25 mouse cellular contexts compared by ENCODE assay signal in the genomic region with DNA sequence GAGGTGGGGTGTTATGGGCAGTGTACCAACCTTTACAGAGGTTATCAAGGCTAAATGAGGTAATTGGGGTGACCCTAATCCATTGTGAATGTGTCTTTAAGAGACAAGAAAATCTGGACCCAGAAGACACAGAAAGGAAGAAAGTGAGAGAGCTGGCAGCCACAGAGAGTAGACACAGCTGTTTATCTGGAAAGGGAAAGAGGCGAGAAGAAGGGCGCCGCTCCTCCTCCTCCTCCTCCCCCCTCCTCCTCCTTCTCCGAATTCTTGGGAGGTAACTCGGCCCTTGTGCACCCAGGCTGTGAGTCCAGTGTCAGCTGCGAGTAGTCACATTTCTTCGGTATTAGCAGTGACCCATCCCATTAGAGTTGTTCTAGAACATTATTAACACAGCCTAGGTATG. TPM values are rescaled to one million over a fixed set of nuclear protein-coding genes. Genes with fewer than 3 reads are reported as not detected.
DNase-seq lines count a peak whose midpoint lies in the region; ATAC-seq and TF ChIP-seq lines count a peak whose summit lies in the region.
"Had no signal": no experiment of that assay in that cellular context is flagged by ENCODE, and none has a peak within 500 bp of the region (broad histone marks: within the 10 kb centered on the region; RNA-seq: fewer than 3 reads in every experiment).

No protein-coding gene starts in this region.

- no peak overlapping the region for H3K27ac ChIP-seq in kidney, postnatal 0 days
- no peak overlapping the region for H3K27ac ChIP-seq in lung, embryonic 14.5 days (ENCODE audit: low read depth)
- H3K27ac ChIP-seq: embryonic facial prominence, embryonic 15.5 days; forebrain, embryonic 10.5 days had no signal

- H3K9ac ChIP-seq in kidney, postnatal 0 days (ENCODE audit: low read depth, low read length) = no peak overlapping the region
- H3K9ac ChIP-seq in lung, embryonic 14.5 days = no peak overlapping the region
- H3K9ac ChIP-seq: embryonic facial prominence, embryonic 15.5 days; heart, embryonic 12.5 days had no signal

- 3% methylated on average over 7 of the region's 7 CpGs for WGBS in kidney, postnatal 0 days
- WGBS in lung, embryonic 14.5 days = 7% methylated on average over 7 of the region's 7 CpGs

- no peak overlapping the region for H3K4me3 ChIP-seq in kidney, postnatal 0 days (replicated peaks; ENCODE audit: low read depth, low read length)
- H3K4me3 ChIP-seq in lung, embryonic 14.5 days (ENCODE audit: low read depth, low read length) = no peak overlapping the region
- H3K4me3 ChIP-seq: embryonic facial prominence, embryonic 15.5 days; erythroblast, embryonic 14.5 days; forebrain, embryonic 10.5 days; heart, embryonic 12.5 days had no signal

- H3K4me2 ChIP-seq in kidney, postnatal 0 days (ENCODE audit: low read length) = no peak overlapping the region
- H3K4me2 ChIP-seq in lung, embryonic 14.5 days = no peak overlapping the region
- H3K4me2 ChIP-seq: embryonic facial prominence, embryonic 15.5 days; heart, embryonic 12.5 days had no signal

- TF ChIP-seq CTCF in kidney, postnatal 0 days (IDR thresholded peaks at IDR 0.05; ENCODE audit: low read depth) = no peak
- no peak for TF ChIP-seq CTCF in lung, embryonic 14.5 days (IDR thresholded peaks at IDR 0.05; ENCODE audit: low read depth)

- no peaks in the 10 kb centered on the region for H3K36me3 ChIP-seq in kidney, postnatal 0 days (ENCODE audit: insufficient read depth, low read length)
- no peaks in the 10 kb centered on the region for H3K36me3 ChIP-seq in lung, embryonic 14.5 days (ENCODE audit: insufficient read depth)
- H3K36me3 ChIP-seq: embryonic facial prominence, embryonic 15.5 days; forebrain, embryonic 10.5 days; G1E; heart, embryonic 12.5 days had no signal

- no peaks in the 10 kb centered on the region for H3K27me3 ChIP-seq in kidney, postnatal 0 days (ENCODE audit: insufficient read depth, low read length)
- H3K27me3 ChIP-seq in lung, embryonic 14.5 days (ENCODE audit: insufficient read depth, low read length) = no peaks in the 10 kb centered on the region
- H3K27me3 ChIP-seq: embryonic facial prominence, embryonic 15.5 days had no signal

- H3K4me1 ChIP-seq in kidney, postnatal 0 days (replicated peaks; ENCODE audit: insufficient read depth, low read length) = no peaks in the 10 kb centered on the region; the same call in 1 of the 2 replicates
- H3K4me1 ChIP-seq in lung, embryonic 14.5 days (ENCODE audit: insufficient read depth) = peaks cover 3% of the 10 kb centered on the region; the same call in 1 of the 2 replicates
- H3K4me1 ChIP-seq: heart, embryonic 12.5 days had no signal

- no peaks in the 10 kb centered on the region for H3K9me3 ChIP-seq in kidney, postnatal 0 days (replicated peaks; ENCODE audit: low read length)
- H3K9me3 ChIP-seq in lung, embryonic 14.5 days (ENCODE audit: low read depth, low read length) = no peaks in the 10 kb centered on the region
- H3K9me3 ChIP-seq: embryonic facial prominence, embryonic 15.5 days; forebrain, embryonic 10.5 days; G1E; heart, embryonic 12.5 days had no signal

- DNase-seq in heart, adult 18-20 months = peak; percentile 22 to 30
- no peak for DNase-seq in heart, adult 9 months (ENCODE audit: low spot score in 2 of 2)
- DNase-seq in kidney, postnatal 0 days (ENCODE audit: low spot score) = peak; percentile 54
- DNase-seq in kidney, adult 18-20 months = no peak
- DNase-seq in lung, embryonic 14.5 days = peak; percentile 55
- no peak for DNase-seq in lung, postnatal 25 days (ENCODE audit: low spot score)
- DNase-seq in lung, postnatal 36 days = peak; percentile 40
- DNase-seq: adrenal gland, adult 8-10 months; adrenal gland, postnatal 36 days; B cell, adult 2 months; cerebellum, adult 2 months; cerebellum, postnatal 10 days; embryo, embryonic 11 days; gastrocnemius, postnatal 36 days; heart, adult 11 months; heart, postnatal 36 days had no signal

- ATAC-seq in kidney, postnatal 0 days (replicated peaks; ENCODE audit: low FRiP score, low read depth) = no peak
- ATAC-seq in lung, embryonic 14.5 days (ENCODE audit: insufficient read depth) = no peak
- ATAC-seq: CD4-positive, CD25-positive, alpha-beta regulatory T cell, adult 4 months; forebrain, embryonic 14.5 days had no signal

RNA-seq across cellular contexts. Expression of a gene that starts 8.7 kb away (rescaled TPM):
- under 1 TPM in 1 of 2 experiments, not detected in 1; 0.10 TPM for total RNA-seq in heart, adult 18-20 months (2021)
- 0.22 and 0.33 TPM in 2 replicates for polyA plus RNA-seq in kidney, postnatal 0 days (2015; fragmentation: Nextera tagmentation; extraction: Ambion mirVana)
- polyA plus RNA-seq in lung, embryonic 14.5 days (2014; fragmentation: Nextera tagmentation; extraction: Ambion mirVana) = 0.12 and 0.46 TPM in 2 replicates
- total RNA-seq: common myeloid progenitor, adult 5-6 weeks; gastrocnemius, adult 8-10 months; gastrocnemius, postnatal 36 days had no signal
- polyA plus RNA-seq: CD4-positive, CD25-positive, alpha-beta regulatory T cell, adult 4 months; erythroblast, embryonic 14.5 days; G1E had no signal

Comparison
In these comparisons a context has a peak if more than half of its experiments do, and no peak if none do; other contexts are left out.
1. DNase-seq: peak in heart, adult 18-20 months (2 of 2), kidney, postnatal 0 days (single experiment), lung, embryonic 14.5 days (single experiment) and lung, postnatal 36 days (single experiment); none in heart, adult 9 months (0 of 2), kidney, adult 18-20 months (single experiment) and lung, postnatal 25 days (single experiment).